Mouse (Mus musculus): ENCODE data around the gene Tmem150c. TPM values are rescaled to one million over a fixed set of nuclear protein-coding genes. Genes with fewer than 3 reads are reported as not detected.

The Tmem150c gene
- polyA plus RNA-seq, 1 experiment from 2014 or later = 17.0 TPM

Other genes starting within 250 kb of the Tmem150c start
- gene Hnrnpd, start 180.9 kb downstream of the Tmem150c start, polyA plus RNA-seq (2014; fragmentation: Nextera tagmentation; extraction: Ambion mirVana) = 153 TPM in 2 replicates
- 3.5 and 5.0 TPM in 2 replicates for gene 4930524J08Rik, start 180.7 kb downstream of the Tmem150c start, polyA plus RNA-seq (2014; fragmentation: Nextera tagmentation; extraction: Ambion mirVana)
- 244 and 250 TPM in 2 replicates for gene Hnrnpdl, start 120.1 kb downstream of the Tmem150c start, polyA plus RNA-seq (2014; fragmentation: Nextera tagmentation; extraction: Ambion mirVana)
- 53.2 and 60.2 TPM in 2 replicates for gene Enoph1, start 119.8 kb downstream of the Tmem150c start, polyA plus RNA-seq (2014; fragmentation: Nextera tagmentation; extraction: Ambion mirVana)